Mouse (Mus musculus): Measurements from ENCODE around the gene Spry2.
A peak's percentile ranks its signal among the peaks of the same experiment; 100 is the strongest.

Spry2 gene

DNA sequence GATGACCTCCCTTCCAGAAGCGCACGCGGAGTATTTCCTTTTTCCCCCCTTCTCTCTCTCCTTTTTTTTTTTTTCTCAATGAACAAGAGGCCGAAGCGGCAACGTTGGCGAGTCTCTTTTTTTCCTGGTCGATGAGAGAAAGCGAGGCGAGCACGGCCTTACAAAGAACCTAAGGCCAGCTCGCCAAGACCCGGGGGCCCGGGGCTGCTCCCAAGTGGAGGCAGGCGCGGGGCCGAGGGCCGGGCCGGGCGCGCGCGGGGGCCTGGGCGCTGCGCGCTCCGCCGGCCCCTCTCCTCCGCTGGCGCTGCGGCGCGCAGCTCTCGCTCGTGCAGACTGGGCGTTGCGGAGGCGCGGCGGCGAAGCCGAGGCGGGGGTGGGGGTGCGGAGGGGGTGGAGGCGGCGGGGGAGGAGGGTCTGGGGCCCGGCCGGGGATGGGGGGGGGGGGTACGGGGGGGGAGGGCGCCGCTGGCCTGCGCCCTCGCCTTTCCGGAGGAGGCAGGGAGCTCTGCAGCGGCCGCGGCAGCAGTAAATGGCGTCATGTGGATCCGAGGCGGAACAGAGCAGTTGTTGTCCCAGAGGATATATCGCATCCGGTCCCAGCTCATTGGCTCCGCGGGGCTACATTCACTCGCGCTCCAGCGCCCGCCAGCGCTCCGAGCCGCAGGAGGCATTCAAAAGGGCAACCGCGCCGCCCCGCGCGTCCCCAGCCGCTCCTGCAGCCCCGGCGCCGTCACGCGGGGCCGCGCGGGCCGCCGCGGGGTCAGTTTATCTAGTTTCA lies at the start of gene Spry2:
Spry2 (minus strand) TSS at position 29 of the 778 bp plus-strand sequence.
- peak; percentile 82 for DNase-seq

- no peak for DNase-seq
Observed at GRCm38 (mm10) chr14:105941353-105941752, 44.7 kb upstream of the Spry2 start.

DNA sequence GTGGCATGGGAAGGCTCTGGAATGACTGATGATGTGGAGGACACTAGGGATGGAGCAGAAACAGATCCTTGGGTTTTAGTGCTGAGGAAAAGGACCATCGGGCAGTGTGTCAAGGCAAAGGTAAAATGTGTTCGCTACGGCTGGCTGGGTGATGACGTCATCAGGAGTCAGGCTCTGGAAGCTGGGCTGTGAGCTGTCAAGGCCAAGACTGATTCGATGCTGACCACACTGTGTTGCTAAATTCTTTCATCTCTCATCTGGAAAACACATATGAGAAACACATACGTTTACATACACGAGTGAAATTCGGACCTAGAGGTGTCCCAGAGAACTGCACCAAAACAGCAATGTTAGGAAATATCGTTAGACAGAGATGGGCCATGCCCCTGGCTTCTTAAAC lies 30.1 kb upstream of the Spry2 start:
- DNase-seq: no peak

DNA sequence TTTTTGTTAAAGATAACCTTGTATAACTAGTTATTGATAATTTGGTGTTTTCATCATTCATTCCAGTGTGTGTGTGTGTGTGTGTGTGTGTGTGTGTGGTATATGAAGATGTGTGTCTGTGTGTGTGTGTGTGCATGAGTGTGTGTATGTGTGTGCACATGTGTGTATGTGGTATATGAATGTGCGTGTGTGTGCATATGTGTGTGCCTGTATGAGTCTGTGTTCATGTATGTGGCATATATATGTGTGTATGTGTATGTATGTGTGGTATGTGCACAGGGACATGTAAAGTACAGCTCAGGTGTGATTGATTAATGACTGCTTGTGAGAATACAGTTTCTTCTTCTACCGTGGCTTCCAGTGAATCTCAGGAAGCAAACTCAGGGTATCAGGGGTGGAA lies 28.7 kb upstream of the Spry2 start:
- no peak for DNase-seq

DNA sequence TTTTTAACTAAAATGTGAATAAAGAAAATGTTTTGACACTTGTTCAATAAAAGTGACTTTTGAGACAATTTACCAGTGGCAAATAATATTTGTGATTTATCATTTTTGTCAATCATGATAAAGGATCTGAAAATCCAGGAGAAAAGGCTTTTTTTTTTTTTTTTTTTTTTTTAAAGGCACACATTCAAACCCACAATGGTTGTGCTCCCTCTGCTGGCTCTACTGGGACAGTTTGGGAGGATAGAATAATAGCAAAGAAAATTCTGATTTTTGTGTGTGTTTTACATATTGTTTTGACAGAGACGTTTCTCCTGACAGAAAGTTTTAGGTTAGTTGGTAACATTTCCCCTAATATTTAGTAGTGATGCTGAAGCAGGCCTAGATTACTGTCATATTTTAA lies 28.1 kb upstream of the Spry2 start:
- DNase-seq: peak; percentile 12

GRCm38 (mm10) chr14:105922874-105923273 lies 26.3 kb upstream of the Spry2 start:
- peak; percentile 4 for DNase-seq

DNA sequence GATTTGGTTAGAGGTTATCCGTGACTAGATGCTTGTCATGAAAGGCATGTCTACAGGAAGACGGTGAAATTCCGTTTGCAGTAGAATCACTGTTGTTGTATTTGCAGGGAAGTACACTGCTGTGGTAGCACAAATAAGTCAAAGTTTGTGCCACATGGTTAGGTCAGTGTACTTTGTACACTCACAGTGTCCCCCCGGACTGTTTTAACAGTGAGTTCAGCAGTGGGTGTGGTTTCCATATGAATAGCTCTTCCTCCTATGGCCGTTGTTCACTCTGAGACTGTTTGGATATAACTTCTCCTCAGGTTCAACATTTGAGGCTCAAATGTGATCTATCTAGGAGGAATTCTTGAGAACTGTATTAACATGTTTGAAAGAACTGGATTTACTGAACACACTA lies 25.8 kb upstream of the Spry2 start:
- DNase-seq: no peak

DNA sequence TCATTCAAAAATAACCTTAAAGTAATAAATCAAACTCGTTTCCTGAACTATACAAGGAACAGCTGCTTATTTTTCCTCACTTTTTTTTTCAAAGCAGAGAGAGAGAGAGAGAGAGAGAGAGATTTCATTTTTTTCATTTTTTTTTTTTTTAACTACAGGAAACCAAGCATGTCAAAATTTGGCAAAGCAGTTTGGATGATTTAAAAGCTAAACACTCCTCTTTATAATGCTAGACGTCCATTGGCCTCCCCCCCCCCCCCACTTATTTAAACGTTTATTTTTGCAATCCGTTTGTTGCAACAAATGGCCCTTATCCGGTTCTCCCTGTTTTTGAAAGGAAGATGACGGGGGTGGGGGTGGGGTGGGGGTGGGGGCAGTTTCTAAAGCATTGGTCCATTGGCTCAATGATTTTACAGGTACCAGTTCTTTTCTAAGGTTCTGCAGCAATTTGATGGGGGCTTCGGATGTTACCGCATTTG lies 24.6 kb upstream of the Spry2 start:
- DNase-seq: no peak

DNA sequence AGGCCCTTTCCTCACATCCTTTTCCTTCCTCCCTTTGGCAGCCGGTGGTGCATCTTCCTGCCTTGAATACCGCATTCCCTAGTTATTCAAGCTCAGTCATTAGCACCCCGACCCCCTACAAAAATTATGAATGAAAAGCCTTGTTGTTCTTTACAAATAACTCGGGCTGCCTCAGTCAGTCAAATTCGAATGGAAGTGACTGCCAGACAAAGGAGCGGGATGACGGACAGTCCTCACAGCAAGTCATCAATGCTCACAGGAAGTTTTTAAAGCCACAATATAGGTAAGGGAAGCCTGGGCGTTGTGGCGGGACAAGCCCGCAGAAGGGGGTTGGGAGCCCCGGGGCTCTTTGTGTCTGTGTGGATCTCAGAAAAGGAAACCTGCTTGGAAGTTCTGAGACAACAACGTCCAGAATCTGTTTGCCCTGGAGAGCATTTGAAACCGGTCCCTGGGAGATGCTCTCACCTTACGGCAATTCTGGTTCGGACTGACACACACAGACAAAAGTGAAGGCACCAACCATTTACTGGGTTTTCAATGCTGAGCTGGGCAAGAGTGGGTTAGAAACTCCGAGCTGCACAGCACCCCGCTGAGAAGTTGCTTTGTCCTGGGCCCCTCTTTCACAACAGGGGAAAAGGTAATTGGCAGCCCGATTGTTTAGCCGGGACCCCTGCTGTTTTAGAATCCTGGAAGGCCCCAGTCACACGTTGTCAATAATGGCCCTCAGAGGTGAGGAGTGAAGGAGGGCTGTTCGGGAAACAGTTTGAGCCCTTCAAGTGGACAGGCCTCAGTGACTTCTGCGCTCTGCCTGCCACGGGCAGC lies 24.0 kb upstream of the Spry2 start:
- DNase-seq: no peak

GRCm38 (mm10) chr14:105907216-105907615 lies 10.6 kb upstream of the Spry2 start:
- no peak for DNase-seq

GRCm38 (mm10) chr14:105905935-105906334 lies 9.3 kb upstream of the Spry2 start:
- no peak for DNase-seq

DNA sequence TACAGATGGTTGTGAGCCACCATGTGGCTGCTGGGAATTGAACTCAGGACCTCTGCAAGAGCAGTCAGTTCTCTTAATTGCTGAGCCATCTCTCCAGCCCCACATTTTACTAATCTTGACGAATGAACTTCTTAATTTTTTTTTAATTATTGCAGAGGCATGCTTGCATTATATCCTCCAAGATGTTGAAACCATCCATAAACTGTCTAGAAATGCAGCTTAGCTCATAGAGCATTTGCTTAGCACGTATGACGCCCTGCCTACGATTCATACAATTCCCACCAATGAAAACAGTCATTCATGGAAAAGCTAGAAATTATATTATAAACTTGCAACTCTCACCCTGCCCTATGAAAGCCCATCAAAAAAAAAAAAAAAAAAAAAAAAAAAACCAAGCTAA lies 8.9 kb upstream of the Spry2 start:
- no peak for DNase-seq

DNA sequence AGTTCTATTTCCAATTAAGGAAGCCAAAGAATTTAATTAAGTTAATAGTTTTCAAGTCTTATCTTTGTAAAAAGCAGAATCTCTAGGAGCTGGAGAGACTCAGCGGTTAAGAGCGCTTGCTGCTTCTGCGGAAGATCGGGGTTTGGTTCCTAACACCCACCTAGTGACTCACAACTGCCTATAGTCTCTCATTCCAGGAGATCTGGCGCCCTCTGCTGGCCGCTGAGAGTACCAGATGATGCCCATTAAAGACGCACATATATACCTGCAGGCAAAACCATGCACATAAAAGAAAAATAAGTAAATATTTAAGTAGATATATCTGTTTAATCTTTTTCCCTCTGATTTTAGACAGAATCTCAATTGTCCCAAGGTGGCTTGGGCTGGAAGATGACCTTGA lies 6.2 kb upstream of the Spry2 start:
- DNase-seq: peak; percentile 59

- DNase-seq: no peak
Observed at GRCm38 (mm10) chr14:105900841-105901240, 4.2 kb upstream of the Spry2 start.

GRCm38 (mm10) chr14:105899116-105899515 lies 2.5 kb upstream of the Spry2 start:
- no peak for DNase-seq

DNA sequence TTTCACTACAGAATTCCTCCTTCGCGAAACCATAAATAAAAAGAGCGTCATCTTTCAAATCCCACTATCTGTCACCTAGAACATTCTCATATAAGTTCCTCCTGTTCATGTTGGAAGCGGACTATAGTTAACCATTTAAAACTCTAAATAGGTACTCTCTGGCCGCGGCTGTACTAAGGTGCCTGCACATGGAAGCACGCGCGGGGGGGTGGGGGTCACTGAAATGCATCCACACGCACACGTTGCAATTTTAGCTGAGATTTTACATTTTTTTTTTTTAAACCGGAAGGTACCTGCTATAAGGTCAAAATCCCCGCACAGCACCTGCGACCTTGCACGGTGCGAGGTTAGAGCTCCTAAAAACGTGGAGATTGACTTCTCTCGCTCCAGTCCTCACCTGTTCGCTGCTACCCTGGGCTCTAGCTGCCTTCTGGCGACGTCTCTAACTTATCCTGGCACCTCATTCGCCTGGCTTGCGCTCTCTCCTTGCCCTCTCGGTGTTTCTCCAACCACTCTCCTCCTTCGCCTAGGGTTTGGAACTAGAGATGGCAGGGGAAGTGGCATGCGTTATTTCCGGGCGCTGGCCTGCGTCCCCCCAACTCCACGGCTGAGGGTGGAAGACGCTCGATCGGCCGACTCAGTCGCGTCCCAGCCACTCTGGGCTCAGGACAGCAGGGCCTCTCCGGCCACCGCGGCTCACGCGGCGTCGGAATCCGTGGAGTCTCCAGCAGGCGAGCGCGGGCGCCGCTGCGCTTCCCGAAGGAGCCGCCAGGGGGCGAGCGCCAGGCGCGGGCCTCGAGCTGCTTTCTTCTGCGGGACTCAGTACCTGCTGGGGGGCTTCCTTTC lies 1.9 kb upstream of the Spry2 start:
- peak; percentile 73 for DNase-seq

- DNase-seq: peak; percentile 61
Observed at GRCm38 (mm10) chr14:105897569-105898101, 1.0 kb upstream of the Spry2 start.

- DNase-seq: peak; percentile 38
Observed at GRCm38 (mm10) chr14:105895961-105896651, 513 bp downstream of the Spry2 start.

DNA sequence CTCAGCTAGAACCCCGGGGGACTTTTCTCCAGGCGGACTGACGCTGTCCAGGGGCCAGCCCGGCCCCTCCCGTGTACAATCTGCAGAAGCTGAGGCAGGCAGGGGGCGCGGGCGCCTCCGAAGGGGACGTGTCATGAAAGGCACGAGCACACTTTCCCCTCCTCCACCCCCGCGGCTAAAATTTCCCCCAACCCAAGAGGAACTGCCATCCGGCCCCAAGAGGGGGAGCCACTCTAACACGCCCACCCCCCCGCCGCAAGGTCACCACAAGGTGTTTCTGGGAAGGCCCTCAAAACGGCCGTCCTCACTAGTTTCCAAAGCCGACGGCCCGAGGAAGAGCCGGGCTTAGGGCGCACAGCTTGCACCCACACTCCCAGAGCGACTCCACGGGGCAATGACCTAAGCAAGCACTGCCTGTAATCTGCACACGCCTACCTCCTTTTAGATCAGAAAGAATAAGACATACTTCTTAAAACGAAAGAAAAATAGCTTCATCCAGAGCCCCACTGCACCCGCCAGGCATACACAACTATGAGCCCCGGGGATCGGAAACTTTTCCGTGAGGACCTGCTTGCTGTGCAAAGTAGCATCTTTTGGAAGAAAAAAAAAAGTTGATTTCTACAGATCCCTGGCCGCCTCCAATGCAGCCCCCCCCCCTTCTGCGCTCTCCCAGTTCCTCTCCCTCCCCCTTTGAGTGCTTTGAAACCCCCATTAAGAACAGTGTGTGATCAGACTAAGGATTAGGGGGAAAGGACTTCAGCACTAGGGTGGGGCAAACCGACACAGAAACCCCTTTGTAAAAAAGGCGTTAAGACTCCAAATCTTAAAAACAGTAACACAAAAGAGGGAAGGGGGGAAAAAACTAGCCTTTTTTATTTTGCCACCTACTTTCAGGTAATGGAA lies 1.4 kb downstream of the Spry2 start:
- DNase-seq: peak; percentile 49

GRCm38 (mm10) chr14:105893623-105893995 lies 3.0 kb downstream of the Spry2 start:
- DNase-seq: no peak
